Mouse (Mus musculus): ENCODE measurements around the gene Bche. TPM values are rescaled to one million over a fixed set of nuclear protein-coding genes. Genes with fewer than 3 reads are reported as not detected.

Gene Bche
- 10 to 100 TPM in 3 of 4 experiments, 1 to 10 TPM in 1; 9.5 to 16.6 (median 14.1) TPM for total RNA-seq (2022)

DNA sequence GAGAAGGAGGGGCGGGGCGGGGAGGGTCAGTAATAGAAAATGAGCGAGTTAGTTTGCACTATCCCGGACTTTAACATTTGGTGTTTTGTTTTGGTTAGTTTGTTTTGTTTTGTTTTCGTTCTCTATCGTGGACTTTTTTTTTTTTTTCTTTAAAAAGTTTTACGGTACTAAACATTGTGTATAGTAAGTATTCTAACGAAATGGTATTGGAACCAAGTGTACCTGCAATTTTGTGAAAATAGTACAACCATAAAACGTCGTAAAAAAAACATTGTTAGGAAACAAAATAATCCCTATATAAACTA, at the start of gene Bche:
Bche (minus strand) TSS at position 6 of the 305 bp plus-strand sequence.
- DNase-seq (ENCODE audit: low spot score) = no peak

DNA sequence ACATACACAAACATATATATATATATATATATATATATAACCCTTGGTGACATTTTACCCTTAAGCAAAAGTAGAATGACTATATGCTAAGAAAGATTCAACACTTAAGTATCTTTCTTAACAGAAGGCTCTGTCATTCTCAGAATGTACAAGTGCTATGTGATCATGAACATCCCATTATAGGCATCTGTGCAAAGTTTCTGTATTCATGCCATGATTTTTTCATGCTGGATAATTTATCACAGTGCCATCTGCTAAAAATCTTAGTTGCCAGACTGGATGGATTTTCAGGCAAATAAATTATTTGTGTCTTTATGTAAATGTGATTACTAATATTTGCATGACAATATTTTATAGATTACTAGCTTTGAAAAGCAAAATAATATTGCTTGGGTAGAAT, 33.8 kb upstream of the Bche start:
- no peak for DNase-seq (ENCODE audit: low spot score)

DNA sequence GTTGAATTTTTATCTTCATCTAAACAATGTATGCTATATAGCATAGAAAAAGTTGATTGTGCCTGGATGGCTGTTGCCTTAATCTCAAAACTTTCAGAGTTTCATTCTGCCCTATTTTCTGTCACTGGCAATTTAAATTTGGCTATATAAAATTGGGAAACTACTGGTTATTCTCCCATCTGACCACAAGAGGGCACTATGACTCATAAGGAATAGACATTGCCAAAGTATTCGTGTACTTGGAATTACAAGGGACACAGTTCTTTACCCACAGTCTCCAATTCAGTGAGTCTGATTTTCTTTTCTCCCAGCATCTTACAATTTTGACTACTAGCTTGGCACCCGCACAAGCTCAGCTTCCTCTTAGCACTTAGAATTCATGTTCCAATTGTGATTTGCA, 23.5 kb upstream of the Bche start:
- DNase-seq (ENCODE audit: low spot score) = no peak

DNA sequence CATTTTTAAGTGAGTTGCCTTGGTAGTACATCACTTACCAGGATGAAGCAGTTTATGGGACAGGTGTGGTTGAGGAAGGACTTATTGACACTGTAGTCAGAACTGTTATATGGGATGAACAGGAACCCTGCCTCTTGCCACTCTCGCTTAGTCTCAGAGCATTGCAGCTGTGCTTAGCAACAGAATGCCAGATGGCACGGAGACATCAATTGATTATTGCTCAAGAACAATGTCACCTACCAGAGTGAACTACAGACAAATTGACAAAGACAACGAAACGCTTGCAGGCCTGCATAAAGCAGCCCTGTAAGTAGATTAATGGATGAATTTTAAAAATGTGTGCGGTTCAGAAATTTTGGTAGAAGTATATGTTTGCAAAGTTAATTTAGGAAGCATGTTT, 21.3 kb upstream of the Bche start:
- DNase-seq (ENCODE audit: low spot score) = no peak

DNA sequence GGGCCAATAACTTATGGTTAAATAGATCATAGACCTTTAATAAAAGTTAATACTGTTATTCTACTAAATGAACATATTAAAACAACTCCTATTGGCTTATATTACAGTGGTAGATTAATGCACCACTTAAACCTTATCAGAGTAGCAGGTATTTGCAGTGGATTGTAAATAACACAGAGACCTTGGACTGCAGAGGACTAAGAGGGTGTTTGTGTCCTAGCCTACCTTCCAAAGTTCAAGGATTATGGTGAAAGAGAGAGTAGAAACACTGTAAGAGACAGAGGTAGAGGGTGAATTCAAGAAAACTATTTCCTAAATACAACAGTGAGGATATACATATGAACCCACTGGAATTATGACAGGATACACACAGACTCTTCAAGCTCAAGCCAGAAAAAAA, 17.5 kb upstream of the Bche start:
- DNase-seq (ENCODE audit: low spot score) = no peak

DNA sequence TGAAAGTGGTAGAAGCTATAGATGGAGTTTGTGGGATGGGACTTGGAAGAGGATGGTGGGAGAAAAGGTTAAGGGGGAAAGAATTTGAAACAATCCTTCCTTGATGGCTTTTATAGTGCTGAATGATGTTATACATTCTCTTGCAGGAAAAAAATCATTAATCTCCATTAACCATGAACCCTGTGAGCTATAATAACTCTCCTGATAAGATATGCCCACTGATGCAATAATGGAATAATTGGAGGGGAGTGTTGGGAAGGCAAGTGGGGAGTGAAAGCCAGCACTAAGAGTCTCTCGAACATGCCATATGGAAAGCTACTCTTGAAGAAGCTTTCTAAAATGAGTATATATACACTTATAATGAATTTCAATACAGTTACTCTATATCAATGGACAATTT, 16.7 kb upstream of the Bche start:
- DNase-seq (ENCODE audit: low spot score) = no peak

DNA sequence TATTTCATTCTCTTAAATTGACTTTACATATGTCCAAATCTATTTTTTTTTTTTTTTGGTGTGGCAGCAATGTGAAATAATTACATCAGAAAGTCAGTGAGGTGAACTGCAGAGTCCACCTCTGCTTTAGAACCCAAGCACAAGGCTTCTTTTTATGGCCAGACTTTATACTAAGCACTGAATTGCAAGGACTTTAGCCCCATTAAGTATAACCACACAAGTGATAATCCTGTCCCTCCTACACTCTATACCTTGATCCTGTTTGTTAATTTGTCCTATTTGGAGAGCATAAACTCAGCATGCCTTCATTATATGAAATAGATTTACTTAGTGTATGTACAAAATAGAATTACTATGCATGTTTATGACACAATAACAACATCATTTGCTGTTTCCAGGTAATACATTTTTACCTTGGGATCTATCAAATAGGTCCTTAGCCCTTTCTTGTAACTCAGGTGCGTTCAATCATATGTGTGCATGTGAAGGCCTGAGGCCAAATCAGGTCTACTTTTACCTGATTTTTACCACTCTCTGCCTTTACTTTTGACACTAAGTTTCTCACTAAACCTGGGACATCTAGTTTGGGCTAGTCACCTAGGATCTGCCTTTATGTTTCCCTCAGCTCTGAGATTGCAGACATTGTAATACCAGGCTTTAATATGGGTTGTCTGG, 9.5 kb upstream of the Bche start:
- DNase-seq (ENCODE audit: low spot score) = no peak

DNA sequence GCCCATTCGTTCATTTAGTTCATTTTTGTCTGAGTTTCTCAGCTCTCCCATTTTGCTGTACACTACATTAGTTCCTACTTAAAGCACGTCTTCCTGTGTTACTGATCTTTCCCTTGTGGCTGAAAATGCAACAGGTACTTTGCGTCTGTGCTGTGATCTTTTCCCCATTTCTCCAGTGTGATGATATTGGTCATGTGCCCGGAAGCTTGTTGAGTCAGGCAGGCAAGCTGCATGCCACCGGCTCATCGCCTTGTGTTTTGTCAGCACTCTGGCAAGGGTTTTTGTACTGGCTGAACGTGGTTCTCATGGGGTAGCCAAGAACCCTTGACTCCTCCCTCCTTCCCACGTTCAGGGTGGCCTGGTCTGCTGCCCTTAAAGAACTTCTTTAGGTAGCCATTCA, 1.7 kb upstream of the Bche start:
- DNase-seq (ENCODE audit: low spot score) = peak; percentile 10

DNA sequence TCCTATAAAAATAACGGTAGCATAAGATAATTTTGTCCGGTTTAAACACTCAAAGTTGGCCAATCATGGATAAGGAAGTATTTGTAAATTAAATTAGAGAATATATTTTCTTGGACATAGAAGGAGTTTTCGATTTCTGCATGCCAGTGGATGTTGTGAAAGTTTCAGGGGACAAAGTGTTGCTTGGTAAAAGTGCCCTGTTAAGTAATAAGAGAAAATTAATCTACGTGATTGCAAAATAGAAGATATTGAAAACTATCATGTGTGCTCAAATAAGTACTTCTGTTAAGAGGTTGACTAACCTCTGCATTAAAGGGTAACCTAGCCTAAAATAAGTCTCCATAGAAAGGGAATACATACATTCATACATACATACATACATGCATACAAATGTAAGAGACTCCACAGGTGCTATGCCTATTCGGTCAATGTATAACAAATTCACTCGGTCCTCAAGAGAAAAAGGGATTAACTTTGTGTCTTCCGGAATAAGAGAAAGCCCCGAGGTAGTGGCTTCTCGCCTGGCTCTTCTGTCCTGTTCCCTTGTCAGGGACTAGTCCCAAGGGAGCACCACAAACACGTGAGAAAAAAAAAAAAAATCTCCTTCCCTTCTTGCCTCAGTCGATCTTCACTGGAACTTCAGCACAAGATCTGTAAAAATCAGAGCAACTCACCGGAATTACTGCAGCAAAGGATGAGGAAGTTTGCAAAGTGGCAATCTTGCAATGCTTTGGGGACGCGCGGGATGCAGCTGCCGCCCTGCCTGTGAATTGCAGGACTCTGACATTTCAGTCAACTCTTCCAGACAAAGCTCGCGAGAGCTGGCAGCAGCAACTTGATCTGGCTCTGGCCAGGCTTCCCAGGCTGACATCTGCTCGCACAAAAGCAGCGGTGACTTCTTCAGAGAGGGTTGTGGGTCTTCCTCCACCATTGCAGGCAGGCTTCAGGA, 480 bp downstream of the Bche start:
- DNase-seq (ENCODE audit: low spot score) = peak; percentile 49

DNA sequence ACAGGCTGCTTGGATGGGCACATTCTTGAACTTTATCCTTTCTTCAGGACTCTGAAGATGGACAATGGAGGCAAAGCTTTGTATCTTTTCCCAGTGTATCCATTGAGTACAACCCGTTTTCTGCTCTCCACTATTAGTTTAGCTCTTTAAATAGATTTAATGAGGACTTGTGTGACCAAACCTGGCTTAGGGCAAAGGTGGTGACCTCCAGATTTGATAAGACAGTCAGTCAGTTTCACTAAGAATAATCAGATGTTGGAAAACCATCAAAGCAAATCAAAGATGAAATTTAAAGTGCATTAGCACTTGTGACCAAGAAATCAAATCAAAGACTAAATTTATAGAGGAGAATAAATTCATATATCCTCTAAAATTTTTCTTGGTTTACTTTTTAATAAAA, 1.7 kb downstream of the Bche start:
- DNase-seq (ENCODE audit: low spot score) = no peak

DNA sequence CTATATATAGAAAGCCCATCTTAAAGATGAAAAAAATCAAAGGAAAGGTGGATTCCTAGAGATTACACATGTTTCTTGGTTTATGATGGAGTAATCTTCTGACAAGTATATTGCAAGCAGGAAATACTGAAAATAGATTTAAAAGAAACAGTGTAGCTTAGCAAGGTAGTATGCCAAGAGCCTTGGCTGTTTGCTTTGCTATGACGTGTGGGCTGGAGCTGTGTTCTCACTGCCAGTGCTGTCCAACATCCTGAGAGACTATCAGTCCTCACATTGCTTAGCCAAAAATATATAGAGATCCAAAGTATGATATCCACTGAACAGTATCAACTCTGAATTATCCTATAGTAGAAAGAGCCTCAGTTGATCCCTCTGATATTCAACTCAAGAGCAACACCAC, 9.3 kb downstream of the Bche start:
- no peak for DNase-seq (ENCODE audit: low spot score)

DNA sequence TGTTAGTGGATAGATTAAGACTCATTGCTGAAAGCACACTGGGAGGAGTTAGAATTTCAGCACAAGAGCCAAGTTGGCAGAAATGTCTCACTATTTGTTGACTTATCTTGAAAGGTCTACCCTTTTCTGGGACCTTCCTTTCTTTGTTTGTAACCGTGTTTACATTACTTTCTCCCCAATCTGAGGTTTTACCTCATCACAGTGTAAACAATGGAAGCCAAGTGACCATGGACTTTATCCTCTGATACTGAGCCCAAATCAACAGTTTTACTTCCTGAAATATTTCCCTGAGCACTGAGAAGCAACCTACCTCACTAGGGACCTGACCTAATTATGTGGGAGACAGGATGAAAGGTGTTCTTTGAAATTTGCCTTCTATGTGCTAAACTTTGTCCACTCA, 34.9 kb downstream of the Bche start:
- DNase-seq (ENCODE audit: low spot score) = no peak

DNA sequence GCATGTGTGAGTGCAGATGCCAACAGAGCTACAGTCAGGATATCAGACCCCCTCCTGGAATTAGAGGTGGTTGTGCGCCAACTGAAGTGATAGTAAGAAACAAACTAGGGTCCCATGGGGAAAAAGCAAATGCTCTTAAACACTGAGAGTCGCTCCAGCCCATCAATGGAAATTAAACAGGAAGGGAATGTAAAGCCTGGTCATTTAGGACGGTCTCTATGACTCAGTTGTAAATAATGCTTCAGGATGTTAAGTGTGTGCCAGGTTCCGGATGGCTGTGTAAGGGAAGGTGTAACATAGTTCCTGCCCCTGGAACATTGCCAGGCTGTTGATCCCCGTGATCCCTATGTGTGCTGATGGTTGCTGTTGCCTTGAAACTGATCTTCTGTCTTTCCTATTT, 40.0 kb downstream of the Bche start:
- DNase-seq (ENCODE audit: low spot score) = no peak

DNA sequence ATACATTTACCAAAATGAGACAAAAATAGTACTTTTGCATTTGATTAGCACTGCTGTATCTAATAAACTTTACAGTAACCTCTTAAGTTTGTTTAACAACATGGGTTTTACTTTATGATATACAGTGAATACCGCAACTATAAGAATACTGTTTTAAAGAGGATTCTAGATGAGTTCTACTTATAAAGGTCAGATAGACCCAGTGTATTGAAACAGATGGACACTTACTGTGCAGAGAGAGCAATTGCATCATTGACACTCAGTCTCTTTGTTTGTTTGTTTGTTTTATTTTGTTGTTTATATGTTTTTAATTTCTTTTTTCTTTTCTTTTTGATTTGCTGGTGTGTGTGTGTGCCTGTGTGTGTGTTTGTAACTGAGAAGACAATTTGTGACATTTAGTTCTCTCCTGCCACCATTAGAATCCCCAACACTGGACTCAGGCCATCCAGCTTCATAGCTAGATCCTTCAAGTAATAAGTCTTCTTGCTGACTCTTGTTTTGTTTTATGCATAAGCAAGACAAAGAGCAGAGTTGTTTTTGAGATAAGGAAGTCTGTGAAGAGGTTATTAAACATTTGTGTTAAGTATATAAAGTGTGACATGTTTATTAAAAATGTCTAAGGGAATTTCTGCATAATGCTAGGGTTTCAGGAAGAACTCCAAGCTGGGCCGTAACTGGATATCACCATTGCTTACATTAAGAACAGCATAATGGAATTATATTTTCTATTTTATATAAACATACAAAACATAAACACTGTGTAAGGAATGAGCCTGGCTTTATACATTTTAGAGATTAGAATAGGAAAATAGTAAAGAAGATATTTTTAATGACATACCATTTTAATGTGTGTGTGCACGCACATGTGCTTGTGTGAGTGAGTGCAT, 40.7 kb downstream of the Bche start:
- no peak for DNase-seq (ENCODE audit: low spot score)

DNA sequence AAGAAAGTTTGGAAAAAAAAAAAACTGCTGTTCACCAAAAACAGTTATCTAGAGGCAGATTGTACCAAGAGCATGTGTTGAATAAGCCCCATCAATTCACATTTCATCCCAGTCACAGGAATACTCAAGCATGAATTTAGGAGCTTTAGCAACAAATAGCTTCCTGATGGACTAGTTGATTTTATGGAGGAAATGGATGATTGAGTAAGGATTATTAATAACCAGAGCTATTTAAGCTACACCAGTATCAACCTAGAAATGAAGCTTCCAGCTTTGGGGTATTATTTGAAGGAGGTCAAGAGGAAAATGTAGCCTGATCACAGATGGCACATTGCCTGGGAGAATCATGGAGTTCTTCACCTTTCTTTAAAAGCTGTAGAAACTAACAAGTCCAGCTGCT, 57.9 kb downstream of the Bche start:
- no peak for DNase-seq (ENCODE audit: low spot score)

DNA sequence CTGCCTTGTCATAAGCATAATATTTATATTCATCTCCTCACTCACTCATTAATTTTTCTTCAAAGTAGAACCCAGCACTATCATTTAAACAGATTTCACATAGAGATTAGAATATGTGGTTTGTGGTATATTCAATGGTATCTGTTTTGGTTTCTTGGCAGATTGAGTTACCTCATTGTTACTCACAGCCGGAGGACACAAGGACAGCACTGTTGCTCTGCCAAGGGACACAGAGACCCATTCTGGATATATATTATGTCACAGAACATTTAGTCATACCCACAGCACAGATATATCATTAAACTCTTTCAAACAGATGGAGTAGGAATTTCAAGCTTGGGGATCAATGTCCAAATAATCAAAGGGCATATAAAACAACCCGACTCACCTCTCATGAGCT, 61.2 kb downstream of the Bche start:
- DNase-seq (ENCODE audit: low spot score) = no peak

DNA sequence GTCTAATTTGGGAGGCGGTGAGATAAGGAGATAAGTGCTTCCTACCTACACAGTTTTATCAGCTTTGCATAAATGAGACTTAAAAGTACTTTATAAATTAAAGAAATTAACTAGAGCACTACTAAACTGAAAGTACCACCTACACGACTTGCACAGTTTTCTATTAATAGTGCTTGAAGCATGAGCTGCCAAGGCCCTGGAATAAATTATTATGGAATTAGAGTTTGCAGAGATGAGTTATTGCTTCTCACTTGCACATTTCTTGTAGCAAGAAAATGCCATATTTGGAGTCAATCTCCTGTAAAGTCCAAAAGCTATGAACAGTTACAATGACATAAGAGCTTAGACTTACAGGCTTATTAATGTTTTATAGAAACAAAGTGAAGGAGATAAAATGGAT, 96.8 kb downstream of the Bche start:
- DNase-seq (ENCODE audit: low spot score) = no peak

DNA sequence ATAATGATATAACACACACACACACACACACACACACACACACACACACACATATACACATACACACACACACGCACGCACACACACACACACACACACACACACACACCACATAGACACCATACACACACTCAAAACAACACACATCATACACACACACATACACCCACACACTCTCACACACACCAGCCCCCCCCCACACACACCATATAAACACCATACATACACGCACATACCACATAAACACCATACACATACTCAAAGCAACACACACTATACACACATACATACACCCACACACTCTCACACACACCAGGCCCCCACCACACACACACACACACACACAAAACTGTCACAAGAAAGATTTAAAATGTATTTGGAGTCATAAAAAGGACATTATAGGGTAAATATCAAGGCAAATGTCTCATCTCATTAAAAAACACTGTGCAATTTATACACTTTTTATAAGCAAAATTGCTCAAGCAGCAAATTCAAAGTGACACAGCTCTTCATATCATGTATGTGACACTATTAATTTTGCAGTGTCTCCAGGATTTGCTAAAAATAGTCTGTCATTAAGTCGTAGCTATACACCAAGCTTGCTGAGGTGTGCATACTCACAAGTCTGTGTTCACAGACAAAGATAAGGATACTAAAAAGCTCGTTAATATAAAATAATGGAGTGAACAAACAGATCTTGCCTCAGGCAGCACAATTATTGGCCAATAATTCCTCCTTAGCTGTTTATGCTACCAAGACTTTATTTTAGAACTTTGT, 116.3 kb downstream of the Bche start:
- DNase-seq (ENCODE audit: low spot score) = no peak
